Mouse (Mus musculus) c-Kit-negative CD71-positive TER-119-positive erythroid progenitor cells, embryonic 14.5 days (primary cell): ENCODE data around the gene Hmgn3.
"Not testable (repeated sequence)": the region's sequence is repeated elsewhere in the genome, so short reads cannot be mapped to it uniquely, and the experiment has no call there.

Experiments used
- DNase-seq: peaks from one replicate; pipeline ENCODE4 v3.0.0-alpha.2; 2013; ENCODE audit warnings: low read depth, low spot score

The Hmgn3 gene

DNA sequence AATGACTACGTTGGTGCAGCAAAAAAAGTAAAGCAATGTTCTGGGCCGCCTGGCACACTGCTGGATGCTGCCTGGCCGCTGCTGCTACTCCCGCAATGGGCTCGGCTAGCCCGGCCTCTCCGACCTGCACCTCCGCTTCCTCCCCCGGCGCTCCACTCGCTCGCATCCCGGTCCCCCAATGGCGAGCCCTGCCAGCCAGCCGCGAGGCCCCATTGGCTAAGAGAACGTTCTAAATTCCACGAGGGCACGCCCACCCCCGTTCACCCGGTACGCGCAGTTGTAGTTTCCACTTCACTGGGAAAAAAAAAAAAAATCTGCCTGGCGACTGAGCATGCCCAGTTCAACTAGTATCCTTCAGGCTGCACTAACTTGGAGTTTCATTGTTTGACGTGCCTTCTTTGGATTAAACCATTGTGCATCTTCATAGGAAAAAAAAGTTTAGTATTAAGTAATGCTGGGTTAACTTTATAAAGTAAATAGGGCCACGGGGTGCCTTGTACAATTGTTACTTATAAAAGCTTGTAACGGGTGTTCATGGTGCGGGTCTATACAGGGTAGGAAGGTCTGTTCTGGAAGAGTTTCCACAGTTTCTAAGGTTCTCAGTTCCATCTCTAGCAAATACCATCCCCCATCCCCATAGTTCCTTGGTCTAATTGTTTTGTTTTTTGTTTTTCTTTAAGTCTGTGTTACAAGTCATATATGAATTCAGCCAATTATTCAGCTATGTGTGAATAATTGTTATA lies at the start of gene Hmgn3:
TSS of gene Hmgn3 (minus strand) at position 240 of the 743 bp plus-strand sequence.
- no peak for DNase-seq

DNA sequence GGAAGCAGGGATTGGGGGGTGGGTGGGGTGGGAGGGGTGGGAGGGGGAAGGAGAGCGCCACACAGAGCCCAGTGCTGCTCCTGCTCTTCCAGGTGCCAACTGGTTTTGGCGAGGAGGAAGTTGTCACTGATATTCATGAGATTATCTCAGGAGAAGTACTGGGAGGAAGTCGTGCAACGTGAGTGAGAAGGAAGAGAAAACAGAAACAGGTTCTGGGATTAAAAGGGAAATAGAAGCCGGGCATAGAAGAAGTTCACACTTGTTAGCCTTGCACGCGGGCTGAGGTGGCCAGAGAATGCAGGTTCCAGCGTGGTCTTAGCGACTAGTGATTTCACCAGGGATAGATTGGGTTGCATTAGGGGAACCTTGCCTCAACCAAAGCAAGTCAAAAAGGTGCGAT lies 49.3 kb upstream of the Hmgn3 start:
- no peak for DNase-seq

DNA sequence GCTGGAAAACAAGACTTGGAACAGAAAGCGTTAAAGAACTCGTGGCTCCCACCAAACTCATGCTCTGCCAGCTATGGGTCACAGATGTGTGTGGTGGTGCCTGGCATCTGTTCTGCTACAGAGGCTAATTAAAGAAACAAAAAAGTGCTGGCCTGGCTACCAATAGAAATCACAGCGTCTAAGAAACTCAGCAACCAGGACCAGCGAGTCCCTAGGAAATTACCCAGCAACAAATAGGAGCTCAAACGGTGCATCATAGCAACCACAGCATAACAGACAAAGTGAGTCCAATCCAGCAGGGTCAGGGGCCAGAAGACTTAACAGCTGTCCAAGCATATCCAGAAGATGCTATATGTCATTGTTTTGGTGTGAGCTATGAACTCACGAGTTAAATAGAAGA lies 48.5 kb upstream of the Hmgn3 start:
- no peak for DNase-seq

DNA sequence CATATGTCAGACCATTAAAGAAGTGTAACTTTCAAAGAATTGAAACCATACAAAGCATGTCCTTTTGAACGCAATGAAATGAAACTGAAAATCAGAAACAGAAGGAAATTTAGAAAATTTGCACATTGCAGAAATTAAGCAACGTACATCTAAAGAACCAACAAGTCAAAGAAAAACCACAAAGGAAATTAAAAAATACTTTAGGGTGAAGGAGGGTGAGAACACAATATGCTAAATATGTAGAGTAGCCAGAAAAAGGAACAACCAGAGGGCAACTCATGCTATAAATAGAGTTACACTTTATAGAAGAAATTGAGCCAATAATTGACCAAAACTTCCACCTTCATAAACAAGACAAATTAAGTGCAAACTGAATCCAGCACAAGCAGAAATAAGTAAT lies 41.3 kb upstream of the Hmgn3 start:
- no peak for DNase-seq

DNA sequence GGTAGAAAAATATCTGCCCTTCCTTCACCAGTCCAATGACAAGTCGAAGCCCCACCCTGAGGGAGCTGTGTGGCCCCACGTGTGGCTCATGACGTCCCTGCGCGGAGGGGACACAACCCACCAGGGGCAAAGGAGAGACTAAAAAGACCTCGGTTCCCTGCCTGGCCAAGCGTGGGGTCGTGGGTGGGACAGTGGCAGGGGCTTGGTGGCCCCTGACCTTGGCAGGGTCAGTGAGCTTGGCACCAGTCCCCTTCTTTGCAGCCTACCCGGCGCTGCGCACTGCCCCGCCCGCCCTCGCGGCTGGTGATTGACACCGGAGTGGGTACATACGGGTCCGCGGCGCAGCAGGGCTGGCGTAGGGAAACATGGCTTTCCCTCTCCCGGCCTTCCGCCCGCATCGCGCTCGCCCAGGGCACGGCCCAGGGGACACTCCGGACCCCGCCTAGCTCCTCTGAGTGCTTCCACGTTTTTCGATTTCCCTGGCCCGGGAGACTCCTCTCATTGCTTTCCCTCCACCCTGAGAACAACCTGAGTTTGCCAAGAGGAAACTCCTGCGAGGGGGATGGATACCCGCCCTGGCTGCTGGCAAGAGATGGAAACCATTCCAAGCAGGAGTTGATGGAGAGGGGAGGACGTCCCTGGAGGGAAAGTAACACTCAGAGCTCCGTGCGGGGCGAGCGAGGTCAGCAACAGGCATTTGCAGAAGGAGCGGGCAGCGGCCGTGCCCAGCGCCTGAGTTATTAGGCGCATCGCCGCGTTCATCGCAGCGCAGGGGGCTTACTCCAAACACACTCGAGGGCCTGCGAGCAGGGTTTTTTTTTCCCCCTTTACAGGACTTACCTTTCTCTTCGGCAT lies 667 bp downstream of the Hmgn3 start:
- DNase-seq, result no peak

DNA sequence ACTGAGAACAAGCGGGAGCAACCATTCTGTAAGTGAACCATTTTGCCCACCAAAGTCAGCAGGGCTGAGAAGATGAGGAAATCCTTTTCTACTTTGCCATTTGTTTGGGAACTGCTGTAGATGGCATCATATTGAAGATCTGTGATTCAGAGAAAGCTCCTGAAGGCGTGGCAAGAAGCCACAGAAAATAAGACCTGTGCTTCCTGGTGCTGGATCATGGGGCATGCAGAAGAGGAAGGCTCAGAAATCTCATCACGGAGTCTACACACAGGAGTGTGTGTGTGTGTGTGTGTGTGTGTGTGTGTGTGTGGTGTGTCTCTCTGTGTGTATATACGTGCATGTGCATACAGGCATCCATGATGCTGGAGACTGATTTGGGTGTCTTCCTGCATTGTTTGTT lies 16.7 kb downstream of the Hmgn3 start:
- no peak for DNase-seq

GRCm38 (mm10) chr9:83127840-83128239 lies 18.6 kb downstream of the Hmgn3 start:
- DNase-seq, result no peak

DNA sequence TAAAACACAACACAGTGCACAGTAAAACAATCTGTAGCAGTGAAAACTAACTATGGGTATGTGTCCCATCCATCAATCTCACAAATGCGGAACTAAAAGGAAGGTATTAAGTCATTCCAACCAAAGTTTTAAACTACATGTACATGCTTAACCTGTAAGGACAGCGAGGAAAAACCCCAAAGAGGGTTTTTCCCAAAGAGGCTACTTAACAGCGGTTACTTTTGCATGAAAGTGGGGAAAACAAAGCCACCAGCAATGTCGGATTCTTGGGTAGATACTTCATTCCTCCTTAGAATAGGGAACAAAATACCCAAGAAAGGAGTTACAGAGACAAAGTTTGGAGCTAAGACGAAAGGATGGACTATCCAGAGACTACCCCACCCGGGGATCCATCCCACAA lies 20.0 kb downstream of the Hmgn3 start:
- DNase-seq, result not testable (repeated sequence)

- no peak for DNase-seq
These were observed 27.3 kb downstream of the Hmgn3 start for GRCm38 (mm10) chr9:83119211-83119610.

DNA sequence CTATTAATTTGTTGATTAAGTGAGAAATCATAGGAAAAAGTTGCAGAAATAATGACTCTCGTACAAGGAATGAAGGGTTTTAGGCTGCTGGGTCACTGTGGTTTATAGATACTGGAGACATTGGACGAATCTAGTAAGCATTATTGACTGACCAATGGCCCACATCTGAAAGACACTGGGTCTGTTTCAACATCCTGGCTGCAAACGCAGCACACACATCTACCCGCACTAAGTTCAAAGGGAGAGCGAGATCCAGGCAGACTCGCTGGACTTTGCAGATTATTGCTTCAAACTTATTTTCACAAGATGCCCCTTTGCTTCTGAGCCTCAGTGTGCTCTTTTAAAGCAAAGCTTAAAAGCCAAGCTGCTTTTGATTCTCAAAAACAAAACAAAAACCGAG lies 29.0 kb downstream of the Hmgn3 start:
- DNase-seq, result no peak

DNA sequence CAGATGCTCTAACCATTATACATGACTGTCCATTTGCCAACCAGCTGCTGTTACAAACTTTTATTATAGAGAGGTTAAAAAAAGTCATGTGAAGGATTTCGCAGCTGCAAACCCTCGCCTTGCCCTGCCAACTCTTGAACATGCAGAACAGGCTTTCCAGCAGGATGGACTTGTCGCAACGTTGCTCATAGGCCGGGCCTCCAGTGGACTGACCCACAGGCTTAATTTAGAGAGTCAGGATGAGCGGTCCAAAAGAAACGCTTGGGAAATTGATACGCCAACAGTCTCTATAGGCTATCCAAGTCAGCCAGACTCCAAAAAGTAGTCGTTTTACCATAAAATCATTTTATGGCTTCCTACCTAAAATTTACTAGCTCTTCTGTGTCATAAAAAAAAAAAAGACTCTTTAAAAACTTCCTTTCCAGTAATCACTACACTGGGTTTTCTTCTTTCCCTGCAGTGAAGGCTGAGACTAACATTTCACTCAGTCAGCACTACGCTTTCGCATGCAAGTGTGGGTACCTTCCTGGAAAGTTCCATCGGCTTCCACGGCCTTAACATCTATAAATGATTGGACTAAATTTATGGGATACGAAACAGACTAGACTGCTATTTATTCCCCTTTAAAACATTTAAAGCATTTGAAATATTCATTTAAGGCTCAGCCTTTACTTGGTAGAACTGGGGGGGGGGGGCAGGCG lies 29.6 kb downstream of the Hmgn3 start:
- DNase-seq, result no peak

DNA sequence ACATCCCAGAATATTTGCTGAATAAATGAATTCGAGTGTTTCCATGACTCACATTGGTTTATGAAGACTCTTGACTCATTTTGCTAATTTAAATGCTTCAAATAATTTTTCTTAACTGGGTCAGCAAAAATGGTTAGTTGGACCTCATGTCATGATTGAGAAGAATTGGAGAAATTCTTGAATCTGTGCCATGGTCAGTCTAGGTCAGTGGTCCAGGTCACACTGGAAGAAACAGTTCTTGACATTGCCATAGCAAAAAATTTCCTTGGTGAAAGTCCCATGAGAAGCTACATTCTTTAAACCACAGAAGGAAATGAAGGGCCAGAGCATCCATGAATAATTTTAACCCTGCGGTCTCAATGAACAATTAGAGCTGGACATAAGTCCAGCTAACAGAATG lies 30.8 kb downstream of the Hmgn3 start:
- no peak for DNase-seq

GRCm38 (mm10) chr9:83113800-83114217 lies 32.7 kb downstream of the Hmgn3 start:
- no peak for DNase-seq

DNA sequence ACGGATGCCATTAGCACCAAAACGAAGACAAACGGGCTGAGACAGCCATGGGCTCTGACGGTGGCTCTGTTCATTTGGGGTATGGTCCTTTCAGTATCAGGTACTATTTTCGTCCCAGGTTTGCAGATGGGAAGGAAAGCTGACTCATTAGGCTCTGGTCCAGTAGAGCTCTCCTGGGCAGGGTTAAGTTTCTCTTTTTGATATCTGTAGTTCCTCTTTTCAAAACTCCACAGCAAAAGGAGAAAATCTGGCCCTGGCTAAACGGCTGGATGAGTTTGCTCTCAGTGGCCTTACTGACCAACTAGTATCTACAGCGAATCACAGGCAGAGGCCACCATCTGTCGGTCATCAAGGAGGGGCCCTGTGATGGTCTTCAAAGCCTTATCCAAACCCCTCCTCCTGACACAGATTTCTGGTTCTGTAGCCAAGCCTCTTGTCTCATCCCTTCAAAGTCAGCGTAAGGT lies 34.1 kb downstream of the Hmgn3 start:
- no peak for DNase-seq

- no peak for DNase-seq
These were observed 34.7 kb downstream of the Hmgn3 start for GRCm38 (mm10) chr9:83111789-83112188.

GRCm38 (mm10) chr9:83111117-83111686 lies 35.3 kb downstream of the Hmgn3 start:
- DNase-seq, result no peak

DNA sequence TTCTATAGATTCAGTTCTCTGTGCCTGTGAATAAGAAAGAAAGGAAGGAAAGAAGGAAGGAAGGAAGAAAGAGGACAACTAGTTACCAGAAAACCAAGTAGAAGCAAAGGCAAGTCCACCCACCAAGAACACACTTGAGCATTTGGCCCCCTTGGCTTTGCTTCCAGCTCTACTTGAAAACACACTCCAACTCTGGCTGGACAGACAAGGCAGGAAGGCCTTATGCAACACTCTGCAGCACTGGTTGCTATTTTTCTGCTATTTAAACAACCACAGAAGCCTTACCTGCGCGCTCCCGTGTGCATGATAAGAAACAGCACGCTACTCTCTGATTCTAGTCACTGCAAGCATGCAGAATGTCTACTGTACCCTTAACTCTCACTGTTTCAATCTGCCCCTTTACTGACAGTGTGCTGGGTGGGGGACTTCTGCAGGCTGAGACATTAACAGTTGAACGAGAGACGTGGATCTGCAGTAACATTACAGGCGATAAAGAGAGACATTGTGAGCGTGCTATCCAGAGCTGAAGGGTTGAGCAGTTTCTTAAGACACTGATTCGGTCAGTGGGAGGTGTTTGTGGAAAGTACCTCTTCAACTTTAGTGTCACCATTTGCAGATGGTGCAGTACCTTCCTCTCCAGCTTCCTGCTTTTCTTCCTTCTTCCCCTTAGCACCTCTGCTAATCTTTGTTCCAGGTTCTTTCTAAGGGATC lies 35.9 kb downstream of the Hmgn3 start:
- no peak for DNase-seq

- DNase-seq, result no peak
These were observed 36.8 kb downstream of the Hmgn3 start for GRCm38 (mm10) chr9:83109705-83110104.

DNA sequence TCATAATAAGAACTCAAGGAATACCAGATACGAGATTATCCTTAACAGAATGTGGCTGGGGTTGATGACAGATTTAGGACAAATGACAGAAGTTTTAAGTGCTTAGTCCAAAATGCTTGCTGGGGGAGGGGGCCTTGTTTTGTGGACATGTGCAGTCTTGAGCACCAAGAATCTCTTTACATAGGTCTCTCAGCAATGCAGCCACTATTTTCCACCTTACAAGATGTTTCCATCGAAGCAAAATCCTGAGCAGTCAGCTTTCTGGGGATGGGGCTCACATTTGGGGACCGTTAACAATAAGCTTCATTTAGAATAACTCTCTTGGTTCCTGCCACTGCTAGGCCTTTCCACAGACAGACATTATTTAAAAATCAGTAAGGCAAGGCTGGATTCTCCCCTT lies 37.7 kb downstream of the Hmgn3 start:
- no peak for DNase-seq

DNA sequence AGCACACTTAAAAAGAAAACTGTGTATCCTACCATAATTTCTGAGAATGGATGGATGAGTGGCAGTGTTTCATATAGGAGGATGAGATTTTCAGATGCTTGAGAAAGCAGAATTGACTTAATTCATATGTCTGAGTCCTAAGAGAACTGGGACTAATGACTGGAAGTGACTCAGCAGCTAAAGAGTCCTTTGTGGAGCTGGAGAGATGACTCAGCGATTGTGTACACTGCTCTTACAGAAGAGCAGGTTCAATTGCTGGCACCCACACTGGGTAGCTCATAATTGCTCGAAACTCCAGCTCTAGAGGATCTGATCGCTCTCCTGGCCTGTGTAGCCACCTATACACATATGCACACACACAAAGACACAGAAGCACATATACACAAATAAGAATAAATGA lies 42.7 kb downstream of the Hmgn3 start:
- DNase-seq, result no peak

DNA sequence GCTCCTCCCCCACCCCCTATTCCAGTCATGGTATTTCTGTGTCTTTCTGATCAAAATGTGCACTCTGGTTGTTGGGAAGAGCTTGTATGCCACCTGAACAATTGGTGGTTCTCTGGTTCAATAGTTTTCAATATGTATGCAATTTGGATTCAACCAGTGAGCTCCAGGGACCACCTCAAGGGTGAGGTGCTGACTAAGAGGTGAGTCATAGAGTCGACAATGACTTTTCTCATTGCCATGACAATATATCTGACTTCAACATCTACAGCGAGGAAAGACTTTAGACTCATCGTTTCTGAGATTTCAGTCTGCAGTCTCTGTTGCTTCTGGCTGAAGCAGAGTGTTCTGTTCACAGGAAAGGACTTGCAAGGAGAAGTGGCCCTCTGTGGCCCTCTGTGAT lies 44.8 kb downstream of the Hmgn3 start:
- no peak for DNase-seq
